Mouse (Mus musculus) lung, postnatal 4 days (tissue): ENCODE data around the gene Unc45a.
"Not testable (repeated sequence)": the region's sequence is repeated elsewhere in the genome, so short reads cannot be mapped to it uniquely, and the experiment has no call there.

Experiments
- DNase-seq, 2 experiments: peaks; one replicate each; pipeline ENCODE4 v3.0.0; 2021

Unc45a gene

DNA sequence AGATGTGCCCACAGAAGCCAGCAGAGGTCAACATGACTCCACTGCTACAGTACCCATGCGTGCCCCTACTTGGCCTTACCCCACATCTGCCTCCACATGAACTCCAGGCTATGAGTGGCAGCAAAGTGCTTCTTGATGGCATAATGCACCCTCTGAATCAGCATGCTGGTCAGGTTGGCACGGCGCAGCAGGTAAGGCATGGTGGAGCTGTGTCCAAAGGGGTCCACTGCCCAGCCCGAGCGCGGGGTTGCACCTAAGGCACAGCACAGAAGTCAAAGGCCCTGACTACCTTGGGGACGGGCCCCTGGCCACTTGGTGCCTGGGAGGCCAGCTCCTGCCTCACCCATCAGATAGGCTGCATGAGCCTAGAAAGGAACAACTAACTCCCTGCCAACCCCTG is 26.4 kb upstream of the Unc45a start:
- no peak for DNase-seq

DNA sequence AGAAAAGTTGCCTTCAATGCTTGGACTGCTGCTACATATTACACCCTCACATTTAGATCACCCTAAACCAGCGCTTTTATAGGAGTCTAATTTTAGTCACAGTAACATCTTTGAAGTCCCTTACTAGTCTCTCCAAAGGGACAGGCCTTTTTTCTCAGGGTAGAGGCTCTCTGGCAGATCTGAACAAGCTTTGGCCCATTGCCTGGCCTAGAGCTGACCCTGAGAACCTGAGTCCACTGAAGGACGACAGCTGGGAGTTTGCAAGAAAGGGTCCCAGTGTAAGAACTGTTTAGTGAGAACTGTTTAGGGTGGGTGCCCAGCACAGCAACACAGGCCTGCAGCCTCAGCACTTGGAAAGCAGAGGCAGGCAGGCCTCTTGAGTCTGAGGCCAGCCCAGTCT is 25.0 kb upstream of the Unc45a start:
- peak in 1 of 2 experiments; percentile 67 for DNase-seq

DNA sequence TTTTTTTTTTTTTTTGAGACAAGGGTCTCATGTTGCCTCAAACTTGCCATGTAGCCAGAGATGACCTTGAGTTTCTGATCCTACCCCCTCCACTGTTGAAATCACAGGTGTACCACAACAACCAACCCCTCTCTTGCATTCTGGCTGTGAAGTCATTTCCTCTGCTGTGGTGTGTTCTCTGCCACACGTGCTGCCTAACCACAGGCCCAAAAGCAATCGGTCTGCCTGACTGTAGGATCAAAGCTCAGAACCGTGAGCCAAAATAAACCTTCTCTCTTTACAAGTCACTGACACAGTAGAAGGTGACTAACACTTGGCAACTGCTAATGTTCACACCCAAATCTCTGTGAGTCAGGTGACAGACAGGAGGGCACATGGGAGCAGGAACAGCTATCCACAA is 19.6 kb upstream of the Unc45a start:
- DNase-seq = no peak

DNA sequence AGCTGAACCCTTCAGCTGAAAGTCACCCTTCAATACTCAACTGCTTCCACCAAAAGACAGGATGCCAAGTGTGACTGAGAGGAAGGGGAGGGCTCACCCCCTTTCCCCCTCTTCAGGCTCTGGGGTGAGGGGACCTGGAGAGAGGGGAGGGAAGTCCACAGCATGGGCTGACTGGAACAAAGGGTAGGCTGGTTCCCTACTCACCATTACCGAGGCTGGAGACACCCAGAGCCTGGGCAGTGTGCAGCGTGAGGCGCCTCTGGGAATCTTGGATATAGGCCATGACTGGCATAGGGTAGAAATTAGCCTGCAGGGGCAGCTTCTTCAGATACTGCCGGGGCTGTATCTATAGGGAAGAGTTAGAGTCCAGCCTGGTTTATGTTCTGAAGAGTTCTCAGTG is 17.2 kb upstream of the Unc45a start:
- no peak for DNase-seq

DNA sequence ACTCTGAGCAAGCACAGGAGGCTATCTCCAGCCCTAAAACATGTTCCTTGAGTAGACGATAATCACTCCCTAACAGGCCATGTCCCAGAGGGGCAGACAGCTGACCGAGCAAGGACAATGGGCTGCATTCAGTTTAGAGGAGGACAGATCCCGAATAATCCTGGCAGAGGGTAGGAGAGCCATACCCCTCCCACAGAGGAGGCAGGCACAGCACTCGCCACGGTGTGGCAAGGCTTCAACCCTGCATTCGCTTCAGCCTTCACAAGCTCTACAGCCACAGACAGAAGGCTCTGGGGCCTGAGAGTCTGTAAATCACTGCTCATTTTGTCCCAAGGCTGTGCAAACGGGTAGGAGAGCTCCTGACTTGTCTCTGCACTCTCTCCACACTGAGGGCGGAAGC is 16.4 kb upstream of the Unc45a start:
- no peak for DNase-seq

DNA sequence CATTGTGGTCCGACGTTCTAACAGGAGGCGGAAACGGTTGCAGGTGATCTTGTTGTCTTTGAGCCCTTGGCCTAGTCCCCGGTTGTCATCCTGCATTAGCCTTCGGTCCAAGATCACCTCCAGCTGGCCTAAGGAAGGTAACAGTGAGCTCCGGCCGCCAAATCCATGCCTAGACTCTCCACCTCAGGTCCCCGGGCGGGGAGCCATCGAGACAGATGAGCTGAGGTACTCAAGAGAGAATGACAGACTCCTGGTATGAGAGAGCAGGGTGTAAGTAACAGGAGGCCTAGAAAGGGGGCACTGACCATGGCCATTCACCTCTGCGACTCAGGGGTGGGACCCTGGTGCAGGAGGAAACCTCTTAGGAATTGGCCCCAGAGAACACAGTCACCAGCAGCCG is 15.5 kb upstream of the Unc45a start:
- DNase-seq = no peak

DNA sequence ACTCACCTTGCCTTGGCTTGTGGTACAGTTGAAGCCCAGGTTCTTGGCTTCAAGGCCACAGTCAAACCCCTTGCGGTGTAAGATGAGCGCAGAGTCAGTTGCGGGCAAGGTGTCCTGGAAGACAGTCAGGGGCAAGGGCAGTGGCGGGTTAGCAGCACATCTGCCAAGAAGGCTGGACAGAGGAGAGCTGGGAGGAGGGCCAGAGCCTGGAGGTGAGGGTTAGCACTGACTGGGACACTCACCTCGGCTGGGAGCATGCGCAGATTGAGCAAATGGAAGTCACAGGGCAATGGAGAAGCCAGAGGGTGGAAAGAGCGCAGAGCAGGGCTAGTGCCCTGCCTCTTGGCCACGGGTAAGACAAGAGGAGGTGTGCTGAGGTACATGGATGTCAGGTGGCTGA is 12.1 kb upstream of the Unc45a start:
- DNase-seq = peak in 1 of 2 experiments; percentile 19

DNA sequence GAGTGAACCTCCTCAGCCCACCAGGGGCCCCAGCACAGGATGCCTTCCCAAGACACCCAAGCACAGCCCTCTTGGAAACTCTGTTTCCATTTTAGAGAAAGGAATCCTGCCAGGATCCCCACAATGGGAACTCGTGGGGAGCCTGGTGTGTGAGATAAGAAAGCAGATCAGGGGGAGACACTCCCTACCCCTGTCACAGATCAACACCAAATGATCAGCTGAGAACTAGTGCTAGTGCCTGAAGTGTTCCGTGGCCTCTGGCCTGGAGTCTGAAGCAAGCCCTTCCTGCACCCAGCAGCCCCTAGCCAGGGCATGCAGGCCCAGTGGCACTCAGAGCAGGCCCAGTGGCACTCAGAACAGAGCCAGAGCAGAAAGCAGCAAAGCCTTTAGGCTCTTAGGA is 10.0 kb upstream of the Unc45a start:
- no peak for DNase-seq

DNA sequence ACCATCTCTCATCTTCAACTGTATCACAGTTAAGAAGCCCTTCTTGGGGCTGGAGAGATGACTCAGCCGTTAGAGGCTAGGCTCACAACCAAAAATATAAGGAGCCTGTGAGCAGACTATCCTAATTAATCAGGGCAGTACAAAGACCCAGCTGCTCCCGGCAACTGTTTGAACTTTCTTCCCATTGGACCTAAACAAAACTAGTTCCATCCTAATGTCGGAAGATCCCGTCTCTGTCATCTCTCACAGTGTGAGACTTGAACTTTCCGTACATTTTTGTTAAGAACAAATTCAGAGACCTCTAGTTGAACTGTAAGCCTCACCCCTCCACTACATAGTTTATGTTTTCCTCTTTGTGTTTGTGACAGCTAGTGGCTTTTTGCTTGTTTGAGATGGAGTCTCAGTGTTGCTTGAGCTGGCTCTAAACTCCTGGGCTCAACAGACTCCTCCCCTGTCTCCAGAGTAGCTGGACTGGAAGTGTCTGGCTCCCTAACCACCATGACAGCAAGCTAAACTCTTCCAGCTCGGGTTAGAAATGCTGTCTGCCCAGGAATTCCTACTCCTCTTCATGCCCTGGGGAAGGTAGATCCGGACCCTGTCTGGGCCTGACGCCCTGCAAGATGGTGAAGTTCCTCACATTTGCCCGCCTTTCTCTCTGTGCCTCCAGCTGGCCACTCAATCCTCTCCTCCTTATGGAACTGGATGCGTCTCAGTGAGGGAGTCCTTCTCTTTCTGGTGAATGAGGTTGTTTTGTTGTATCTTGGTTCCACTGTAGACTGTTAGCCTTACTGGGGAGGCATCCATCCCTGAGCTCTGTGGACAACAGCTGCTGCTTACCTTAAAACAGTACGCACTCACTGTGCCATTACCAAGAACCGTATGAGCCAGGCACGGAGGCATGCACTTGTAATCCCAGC is 7.1 kb upstream of the Unc45a start:
- no peak for DNase-seq

DNA sequence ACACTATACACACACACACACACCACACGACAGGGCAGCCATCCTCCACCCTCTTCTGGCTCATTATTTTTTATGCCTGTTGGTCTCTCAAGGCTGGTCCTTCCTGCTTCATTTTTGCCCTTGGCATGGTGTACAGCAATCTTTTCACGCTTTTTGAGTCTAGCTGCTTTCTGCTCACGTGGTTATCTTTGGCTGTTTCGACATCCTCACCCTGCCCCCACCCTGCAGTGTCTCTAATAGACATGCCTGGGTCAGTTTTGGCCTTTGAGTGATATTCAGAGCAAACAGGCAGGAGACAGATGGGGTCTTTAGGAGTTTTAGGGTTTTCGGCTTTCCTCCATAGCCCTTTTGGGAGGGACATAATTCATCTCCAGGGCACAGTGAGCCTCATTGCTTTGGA is 6.0 kb upstream of the Unc45a start:
- DNase-seq = no peak

DNA sequence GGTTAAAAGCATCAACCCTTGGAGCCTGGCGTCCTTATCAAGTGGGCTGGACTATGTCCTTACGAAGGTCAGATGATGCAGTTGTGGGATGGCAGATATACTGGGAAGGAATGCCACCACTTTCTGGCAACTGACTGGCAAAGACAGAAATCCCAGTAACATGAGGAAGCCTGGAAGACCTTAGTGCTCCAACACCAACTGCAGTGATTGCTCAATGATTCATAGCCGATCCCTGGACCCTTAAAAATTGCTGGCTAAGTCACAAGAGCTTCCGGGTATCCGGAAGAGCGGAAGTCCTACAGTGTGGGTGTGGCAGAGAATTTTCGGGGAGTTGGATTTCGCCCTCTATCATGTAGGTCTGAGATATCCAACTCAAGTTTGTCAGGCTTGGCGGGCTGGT is 5.4 kb upstream of the Unc45a start:
- DNase-seq = no peak

DNA sequence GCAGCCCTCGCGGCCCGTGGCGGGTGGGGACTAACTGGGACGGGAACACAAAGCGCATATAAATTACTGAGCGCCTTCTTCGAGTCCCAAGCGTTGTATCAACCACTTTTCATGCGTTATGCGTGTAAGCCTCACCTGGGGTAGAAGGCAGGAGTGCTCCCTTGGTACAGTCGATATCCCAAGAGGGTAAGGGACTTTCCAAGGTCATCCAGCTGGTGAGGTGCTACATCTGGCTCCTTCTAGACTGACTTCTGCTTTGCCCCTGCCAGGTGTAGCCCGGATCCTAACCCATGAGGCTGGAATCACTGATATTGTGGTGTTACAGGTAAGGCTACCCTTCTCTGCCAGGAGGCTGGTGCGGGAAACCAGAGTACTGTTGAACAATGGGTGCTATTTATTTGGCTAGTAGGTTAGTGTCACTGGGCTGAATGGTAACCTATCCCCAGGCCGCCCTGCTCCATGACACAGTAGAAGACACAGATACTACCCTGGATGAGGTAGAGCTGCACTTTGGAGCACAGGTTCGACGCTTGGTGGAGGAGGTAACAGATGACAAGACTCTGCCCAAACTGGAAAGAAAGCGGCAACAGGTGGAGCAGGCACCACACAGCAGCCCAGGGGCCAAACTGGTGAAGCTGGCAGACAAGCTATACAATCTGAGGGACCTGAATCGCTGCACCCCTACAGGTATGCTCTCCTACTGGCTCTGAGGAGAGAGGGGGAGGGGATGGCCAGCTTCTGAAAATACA is 2.6 kb upstream of the Unc45a start:
- DNase-seq = no peak

DNA sequence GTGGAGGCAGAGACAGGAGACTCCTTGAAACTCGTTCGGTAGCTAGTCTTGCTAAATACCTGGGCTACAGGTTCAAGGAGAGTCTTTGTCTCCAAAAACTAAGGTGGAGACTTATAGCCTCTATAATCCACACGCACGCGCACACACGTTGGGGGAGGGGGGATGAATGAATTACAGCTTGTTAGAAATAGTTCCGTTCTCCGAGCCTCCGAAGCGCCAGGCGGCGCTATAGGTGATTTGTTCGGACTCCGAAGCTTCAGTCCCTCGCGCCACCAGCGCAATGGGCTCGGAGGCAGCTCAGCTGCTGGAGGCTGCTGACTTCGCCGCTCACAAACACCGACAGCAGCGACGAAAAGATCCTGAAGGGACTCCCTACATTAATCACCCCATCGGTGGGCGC is 2.1 kb upstream of the Unc45a start, which contains the start of gene Hddc3:
Gene Hddc3, plus strand, starts transcription at position 247 of the 400 bp plus-strand sequence.
- DNase-seq = peak; percentile 95 to 96

DNA sequence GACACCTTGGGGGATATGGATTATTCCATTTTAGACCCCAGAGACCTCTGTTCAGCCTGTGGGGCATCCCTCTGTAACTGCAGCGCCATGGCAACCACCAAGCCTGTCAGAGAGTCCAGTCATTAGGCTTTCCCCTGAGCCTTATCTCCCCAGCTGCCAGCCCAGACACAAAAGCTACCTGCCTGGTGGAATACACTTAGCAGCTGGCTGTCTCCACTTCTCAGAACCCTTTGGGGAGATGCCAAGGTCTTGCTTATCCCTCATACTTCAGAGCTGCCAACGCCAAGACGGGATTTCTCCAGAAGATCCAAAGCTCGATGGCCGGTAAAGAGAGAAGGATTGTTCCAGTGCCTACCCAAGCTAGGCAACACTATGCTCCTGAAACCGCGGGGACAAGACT is 988 bp upstream of the Unc45a start:
- no peak for DNase-seq

DNA sequence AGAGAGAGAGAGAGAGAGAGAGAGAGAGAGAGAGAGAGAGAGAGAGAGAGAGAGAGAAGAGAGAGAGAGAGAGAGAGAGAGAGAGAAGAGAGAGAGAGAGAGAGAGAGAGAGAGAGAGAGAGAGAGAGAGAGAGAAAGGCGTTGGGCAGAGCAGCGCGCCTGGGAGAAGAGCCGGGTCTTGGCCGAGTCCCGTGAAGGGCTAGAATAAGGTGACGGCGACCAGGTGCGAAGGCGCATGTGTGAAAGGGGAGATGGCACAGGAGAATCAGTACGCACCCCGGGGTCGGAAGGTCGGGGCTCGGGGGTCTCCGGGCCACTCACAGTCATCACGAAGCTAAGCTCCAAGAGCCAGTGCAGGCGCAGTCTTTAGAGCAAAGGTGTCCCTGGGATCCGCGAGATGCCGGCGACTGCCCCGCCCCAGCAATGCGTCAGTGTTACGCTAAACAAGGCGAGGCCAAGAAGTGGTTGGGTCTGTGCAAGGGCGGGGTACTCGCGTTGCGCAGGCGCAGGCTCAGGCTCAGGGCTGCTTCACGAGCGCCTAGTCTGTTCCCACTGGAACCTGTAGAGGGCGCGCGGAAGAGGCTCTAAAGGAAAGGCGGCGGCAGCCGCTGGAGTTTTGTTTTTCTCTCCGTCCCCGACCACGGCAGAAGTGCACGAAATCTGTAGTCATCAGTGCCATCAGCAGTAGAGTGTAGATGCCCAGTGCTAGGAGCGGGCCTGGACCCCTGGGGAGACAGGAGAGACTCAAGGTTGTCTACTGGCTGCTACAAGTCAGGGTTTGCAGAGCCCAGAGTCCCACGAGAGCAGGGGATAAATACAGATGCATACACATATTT is 794 bp downstream of the Unc45a start:
- peak; percentile 98 to 99 for DNase-seq

DNA sequence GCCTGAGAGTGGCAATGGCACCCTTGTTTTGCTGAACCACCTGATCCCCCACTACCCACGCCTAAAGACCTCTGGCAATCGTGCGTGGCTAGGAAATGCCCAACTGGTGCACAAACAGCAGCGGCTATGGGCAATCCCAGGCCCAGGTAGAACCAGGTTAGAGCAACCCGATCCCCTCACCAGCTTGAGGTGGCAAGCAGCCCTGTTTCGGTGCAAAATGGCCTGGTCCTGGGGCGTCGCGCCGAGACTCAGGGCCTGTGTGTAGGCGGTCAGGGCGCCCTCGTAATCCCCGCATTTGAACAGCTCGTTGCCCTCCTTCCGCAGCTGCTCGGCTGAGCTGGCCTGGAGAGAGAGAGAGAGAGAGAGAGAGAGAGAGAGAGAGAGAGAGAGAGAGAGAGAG is 1.4 kb downstream of the Unc45a start:
- peak; percentile 46 to 47 for DNase-seq

DNA sequence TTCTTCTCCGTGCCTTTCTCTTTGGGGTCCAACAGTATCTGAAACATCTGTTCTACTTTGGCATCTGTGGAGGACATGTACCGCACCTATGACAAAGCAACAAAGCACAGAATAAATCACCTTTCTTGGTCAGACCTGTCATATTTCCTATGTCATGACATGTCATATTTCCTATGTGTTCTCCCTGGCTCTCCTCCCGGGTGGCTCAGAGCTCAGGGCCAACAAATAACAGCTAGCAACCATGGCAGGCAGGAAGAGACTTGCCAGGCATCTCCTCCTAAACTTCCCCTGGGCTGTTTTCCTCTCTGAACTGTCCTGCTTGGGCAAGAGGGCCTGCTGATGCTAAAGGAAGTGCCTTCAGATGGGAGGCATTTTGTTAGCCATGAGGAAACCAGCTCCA is 3.9 kb downstream of the Unc45a start:
- no peak for DNase-seq

DNA sequence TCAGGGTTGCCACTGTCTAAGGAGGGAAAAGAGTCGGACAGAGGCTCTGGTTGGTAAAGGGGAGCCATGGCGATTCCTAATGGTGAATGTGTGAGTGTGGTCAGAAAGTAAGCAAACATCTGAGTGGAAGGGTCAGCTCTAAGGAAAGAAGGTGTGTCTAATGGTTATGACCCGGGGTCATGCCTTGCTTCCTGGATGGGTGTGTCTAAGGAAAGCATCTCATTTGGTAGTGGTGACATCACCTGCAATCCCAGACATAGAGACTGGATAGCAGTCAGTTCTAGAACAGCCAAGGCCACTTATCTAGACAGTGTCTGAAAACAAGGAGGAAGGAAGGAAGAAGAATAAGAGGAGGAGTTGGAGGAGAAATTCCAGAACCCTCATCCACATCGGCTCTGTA is 6.0 kb downstream of the Unc45a start:
- DNase-seq = no peak

DNA sequence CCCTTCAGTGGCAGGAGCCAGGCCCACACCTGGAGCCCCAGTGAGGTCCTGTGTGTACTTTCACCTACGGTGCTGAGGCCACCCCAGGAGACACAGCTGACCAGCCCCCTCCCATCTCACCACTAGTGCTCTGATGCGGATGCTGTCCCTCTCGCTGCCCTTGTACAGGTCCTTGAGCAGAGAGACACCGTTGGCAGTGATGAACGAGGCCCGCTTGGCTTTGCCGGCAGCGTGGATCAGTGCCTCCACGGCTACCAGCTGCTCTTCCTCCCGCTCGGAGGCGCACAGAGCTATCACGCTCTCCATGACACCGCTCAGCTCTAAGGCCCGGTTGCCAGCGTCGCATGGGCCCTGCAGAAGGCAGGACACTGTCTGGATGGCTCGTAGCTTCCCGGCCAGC is 9.4 kb downstream of the Unc45a start:
- no peak for DNase-seq

DNA sequence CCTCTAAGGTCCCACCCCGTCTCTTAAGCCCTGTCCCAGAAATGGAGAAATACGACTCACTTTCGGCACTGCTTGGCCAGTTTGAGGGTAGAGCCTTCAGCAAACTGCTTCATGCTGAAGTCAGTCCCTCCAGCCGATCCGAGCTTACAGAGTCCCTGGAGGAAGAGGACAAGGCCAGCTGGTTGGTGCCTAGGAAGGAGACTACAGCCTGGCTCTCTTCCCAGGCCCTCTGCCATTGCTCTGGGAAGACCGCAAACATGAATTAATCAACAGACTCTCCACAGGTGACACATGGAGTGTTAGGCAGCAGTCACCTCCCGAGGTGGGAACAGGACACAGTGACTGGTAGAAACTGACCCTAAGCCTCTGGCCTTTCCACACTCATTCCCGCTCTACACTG is 10.5 kb downstream of the Unc45a start:
- DNase-seq = no peak

DNA sequence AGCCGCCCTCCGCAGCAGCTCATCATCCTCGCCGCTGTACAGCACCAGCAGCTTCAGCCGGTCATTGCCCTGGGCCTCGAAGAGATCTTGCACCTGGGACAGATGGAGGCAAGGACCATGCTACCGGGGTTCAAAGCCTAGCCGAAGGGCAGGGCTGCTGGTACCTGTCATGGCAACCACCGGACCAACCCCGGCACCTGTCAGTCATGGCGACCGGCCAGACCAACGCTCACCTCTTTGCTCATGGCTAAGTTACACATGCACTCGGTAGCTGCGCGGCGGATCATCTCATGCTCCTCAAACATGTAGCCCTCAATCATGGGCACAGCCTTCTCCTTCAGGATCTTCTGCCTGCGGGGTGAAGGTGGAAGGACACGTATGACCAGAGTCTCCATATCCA is 14.7 kb downstream of the Unc45a start:
- DNase-seq = no peak

DNA sequence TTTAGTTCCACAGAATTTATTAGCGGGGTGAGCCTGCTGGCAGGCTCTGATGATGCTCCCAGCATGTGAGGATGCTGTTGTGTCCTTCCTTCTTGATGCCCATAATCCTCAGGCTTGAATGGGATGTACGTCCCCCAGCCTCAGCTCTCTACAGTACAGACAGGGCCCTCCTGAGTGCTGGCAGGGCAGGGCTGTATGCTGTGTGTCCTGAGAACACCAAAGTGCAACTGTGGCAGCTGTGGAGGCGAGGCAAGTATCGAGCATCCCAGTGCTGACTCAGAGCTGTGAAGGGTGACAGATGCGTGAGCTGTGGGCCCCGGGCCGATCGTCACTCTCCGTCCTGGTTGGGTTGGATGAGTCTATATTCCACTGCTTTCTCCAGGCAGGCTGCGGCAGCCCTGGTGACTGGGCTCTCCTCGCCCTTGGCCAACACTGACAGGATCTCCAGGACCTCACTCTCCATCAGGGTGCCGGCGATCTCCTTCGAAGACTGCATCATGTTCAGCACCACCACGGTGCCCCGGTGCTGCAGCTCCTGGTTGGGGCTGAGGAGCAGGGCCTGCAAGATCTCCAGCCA is 15.4 kb downstream of the Unc45a start:
- DNase-seq = no peak

DNA sequence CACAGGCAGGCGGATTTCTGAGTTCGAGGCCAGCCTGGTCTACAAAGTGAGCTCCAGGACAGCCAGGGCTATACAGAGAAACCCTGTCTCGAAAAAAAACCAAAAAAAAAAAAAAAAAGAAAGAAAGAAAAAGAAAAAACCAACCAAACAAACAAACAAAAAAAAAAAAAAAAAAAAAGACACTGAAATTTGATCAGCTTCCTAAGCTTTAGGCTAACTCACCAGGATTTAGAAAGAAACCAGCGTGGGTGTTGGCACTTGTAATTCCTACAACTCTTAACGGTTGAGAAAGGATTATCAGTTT is 16.0 kb downstream of the Unc45a start:
- DNase-seq = not testable (repeated sequence)
